Mouse (Mus musculus): ENCODE measurements around the gene Ddost.

Ddost gene

DNA sequence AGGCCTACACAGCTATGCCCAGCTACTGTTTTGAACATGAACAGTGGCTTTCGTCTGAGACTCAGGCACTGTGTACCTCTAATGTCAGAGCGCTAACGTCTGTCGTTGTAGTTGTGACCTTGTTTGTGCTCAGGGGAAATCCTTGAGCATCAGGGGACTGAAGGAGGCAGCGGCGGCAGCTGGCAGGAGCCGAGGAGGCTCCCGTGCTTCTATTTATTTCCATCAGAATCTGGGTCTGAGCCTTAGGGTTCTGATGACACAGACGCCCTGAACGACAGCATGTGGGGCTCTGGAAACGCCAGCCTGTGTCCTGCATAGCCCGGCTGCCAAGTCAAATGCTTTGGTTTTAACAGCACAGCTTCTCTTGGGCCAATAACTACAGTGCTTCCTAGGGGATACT, 30.5 kb downstream of the Ddost start:
- no peak for ATAC-seq (ENCODE audit: insufficient number of reproducible peaks, low FRiP score, low TSS enrichment)

GRCm38 (mm10) chr4:138335648-138336047, 31.1 kb downstream of the Ddost start:
- ATAC-seq (ENCODE audit: insufficient number of reproducible peaks, low FRiP score, low TSS enrichment): no peak

GRCm38 (mm10) chr4:138336876-138337275, 32.3 kb downstream of the Ddost start:
- no peak for ATAC-seq (ENCODE audit: insufficient number of reproducible peaks, low FRiP score, low TSS enrichment)

- ATAC-seq (ENCODE audit: insufficient number of reproducible peaks, low FRiP score, low TSS enrichment): no peak
Measured at GRCm38 (mm10) chr4:138337341-138337740, 32.8 kb downstream of the Ddost start.

DNA sequence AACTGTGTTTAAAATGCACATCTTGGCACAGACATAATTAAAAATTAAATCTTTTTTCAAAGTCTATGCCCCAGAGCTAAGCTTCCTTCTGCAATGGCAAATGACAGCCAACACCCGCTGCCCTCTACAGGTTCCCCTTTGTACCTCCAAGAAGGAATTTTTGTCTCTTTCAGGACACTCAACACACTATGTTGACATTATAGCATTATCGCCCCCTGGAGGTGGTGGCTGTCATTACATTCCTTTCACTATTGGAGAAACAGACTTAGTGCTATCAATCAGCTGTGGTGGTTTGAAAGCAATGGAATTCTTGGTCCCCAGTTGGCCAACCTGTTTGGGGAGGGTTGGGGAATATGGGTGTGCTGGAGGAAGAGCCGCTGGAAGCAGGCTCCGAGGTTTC, 35.4 kb downstream of the Ddost start:
- ATAC-seq (ENCODE audit: insufficient number of reproducible peaks, low FRiP score, low TSS enrichment): no peak

GRCm38 (mm10) chr4:138341393-138341792, 36.9 kb downstream of the Ddost start:
- ATAC-seq (ENCODE audit: insufficient number of reproducible peaks, low FRiP score, low TSS enrichment): no peak

- ATAC-seq (ENCODE audit: insufficient number of reproducible peaks, low FRiP score, low TSS enrichment): no peak
Measured at GRCm38 (mm10) chr4:138342048-138342447, 37.5 kb downstream of the Ddost start.

GRCm38 (mm10) chr4:138342778-138343177, 38.2 kb downstream of the Ddost start:
- ATAC-seq (ENCODE audit: insufficient number of reproducible peaks, low FRiP score, low TSS enrichment): no peak

- ATAC-seq (ENCODE audit: insufficient number of reproducible peaks, low FRiP score, low TSS enrichment): peak; percentile 36; the same call in 1 of the 2 replicates
Measured at GRCm38 (mm10) chr4:138343341-138343837, 38.9 kb downstream of the Ddost start.

DNA sequence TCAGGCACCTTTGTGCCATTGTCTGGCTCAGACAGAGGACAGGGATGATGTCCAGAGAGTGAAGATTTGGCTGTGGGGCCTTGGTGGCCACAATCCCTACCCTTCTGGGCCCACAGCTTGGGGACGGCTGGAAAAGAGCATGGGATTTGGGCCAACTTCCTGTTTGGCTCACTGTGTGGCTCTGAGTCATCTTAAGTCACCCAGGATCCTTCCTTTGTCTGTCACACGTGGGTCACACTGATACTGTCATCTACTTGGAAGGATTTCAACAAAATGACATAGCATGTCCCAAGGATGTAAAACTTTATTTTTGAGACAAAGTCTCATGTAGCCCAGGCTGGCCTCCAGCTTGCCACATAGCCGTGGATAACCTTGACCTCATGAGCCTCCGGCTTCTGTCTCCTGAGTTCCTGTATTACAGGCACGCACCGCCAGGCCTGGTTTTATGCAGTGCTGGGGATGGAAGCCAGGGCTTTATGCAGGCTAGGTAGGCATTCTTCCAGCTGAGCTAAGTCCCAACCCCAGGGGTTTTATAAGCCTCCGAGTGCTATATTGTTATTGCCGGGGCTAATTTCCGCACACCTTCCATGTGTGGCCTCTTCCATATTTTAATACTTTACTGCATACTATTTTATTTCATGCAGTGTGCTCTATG, 40.5 kb downstream of the Ddost start:
- ATAC-seq (ENCODE audit: insufficient number of reproducible peaks, low FRiP score, low TSS enrichment): no peak; the same call in 1 of the 2 replicates

GRCm38 (mm10) chr4:138347280-138347679, 42.8 kb downstream of the Ddost start:
- no peak for ATAC-seq (ENCODE audit: insufficient number of reproducible peaks, low FRiP score, low TSS enrichment)

- no peak for ATAC-seq (ENCODE audit: insufficient number of reproducible peaks, low FRiP score, low TSS enrichment)
Measured at GRCm38 (mm10) chr4:138348716-138349115, 44.2 kb downstream of the Ddost start.

GRCm38 (mm10) chr4:138351821-138352220, 47.3 kb downstream of the Ddost start:
- no peak for ATAC-seq (ENCODE audit: insufficient number of reproducible peaks, low FRiP score, low TSS enrichment)

DNA sequence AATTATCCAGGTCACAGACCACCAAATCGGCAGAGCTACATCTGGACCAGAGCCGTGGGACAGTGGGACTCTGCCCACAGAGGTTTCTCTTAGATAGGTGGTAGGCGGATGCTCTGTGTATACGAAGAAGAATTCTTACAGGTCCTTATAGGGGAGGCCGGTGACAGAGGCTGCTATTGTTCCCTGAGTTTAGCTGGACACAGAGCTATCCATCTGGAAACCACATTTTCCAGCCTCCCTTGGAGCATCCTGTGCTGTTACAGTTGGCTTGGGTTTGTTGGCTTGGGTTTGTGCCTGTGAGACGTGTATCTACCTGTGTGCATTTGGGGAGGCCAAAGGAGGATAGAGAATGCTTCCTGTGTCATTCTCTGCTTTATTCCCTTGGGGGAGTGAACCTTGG, 48.2 kb downstream of the Ddost start:
- ATAC-seq (ENCODE audit: insufficient number of reproducible peaks, low FRiP score, low TSS enrichment): no peak

GRCm38 (mm10) chr4:138353438-138354171, 49.1 kb downstream of the Ddost start:
- ATAC-seq (ENCODE audit: insufficient number of reproducible peaks, low FRiP score, low TSS enrichment): no peak

- ATAC-seq (ENCODE audit: insufficient number of reproducible peaks, low FRiP score, low TSS enrichment): no peak
Measured at GRCm38 (mm10) chr4:138355496-138355895, 51.0 kb downstream of the Ddost start.

- no peak for ATAC-seq (ENCODE audit: insufficient number of reproducible peaks, low FRiP score, low TSS enrichment)
Measured at GRCm38 (mm10) chr4:138356141-138356540, 51.6 kb downstream of the Ddost start.

- ATAC-seq (ENCODE audit: insufficient number of reproducible peaks, low FRiP score, low TSS enrichment): no peak
Measured at GRCm38 (mm10) chr4:138356551-138356950, 52.0 kb downstream of the Ddost start.

DNA sequence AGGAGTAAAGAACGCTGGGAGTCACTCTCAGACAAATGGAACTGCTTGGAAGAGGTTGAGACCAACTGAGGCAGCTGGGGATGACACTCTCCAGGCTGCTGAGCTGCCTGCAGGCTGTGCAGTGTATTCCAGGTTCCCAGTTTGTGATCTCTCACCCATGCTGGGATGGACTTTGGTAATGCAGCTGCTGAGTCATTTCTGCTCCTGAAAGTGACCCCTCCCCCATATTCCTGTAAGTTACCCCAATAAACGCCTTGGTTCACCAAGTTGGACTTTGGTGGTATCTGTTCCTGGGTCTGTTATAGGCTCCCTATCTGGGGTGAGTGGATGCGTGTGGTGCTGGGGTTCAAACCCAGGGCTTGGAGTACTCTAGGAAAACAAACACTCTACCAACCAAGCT, 53.6 kb downstream of the Ddost start:
- no peak for ATAC-seq (ENCODE audit: insufficient number of reproducible peaks, low FRiP score, low TSS enrichment)

- ATAC-seq (ENCODE audit: insufficient number of reproducible peaks, low FRiP score, low TSS enrichment): peak; percentile 86
Measured at GRCm38 (mm10) chr4:138361370-138361821, 56.9 kb downstream of the Ddost start.
